Mouse (Mus musculus) ES-Bruce4 (cell line): ENCODE measurements at regions not wholly inside any gene's neighbourhood (a gene's known extent, or its start where the extent isn't known, plus 50 kb on each side); places are given as distances from the start of the nearest gene placed in this dataset.

Source experiments
- H3K27ac ChIP-seq: 2 replicates; pipeline ENCODE4 v1.5.1; 2012; ENCODE audit warnings: low read length, inconsistent platforms; ENCODE audit not compliant: insufficient read depth
- H3K27me3 ChIP-seq: 2 replicates; pipeline ENCODE4 v1.6.1; 2012; ENCODE audit warnings: mild to moderate bottlenecking, low read length, inconsistent platforms; ENCODE audit not compliant: control insufficient read depth, poor library complexity, insufficient read depth, severe bottlenecking
- H3K36me3 ChIP-seq: 2 replicates; pipeline ENCODE4 v1.6.1; 2012; ENCODE audit warnings: inconsistent platforms, mild to moderate bottlenecking, low read length, moderate library complexity; ENCODE audit not compliant: control insufficient read depth, poor library complexity, insufficient read depth, severe bottlenecking
- H3K4me1 ChIP-seq: one replicate; pipeline ENCODE4 v1.8.1; 2011; ENCODE audit warnings: low read length; ENCODE audit not compliant: control insufficient read depth, insufficient read depth
- H3K4me3 ChIP-seq: 2 replicates; pipeline ENCODE4 v1.5.1; 2011; ENCODE audit warnings: low read depth, mild to moderate bottlenecking, low read length
- H3K9ac ChIP-seq: 2 replicates; pipeline ENCODE4 v1.6.1; 2012; ENCODE audit warnings: low read depth, mild to moderate bottlenecking, inconsistent platforms; ENCODE audit not compliant: poor library complexity, severe bottlenecking
- H3K9me3 ChIP-seq: replicated peaks from 2 replicates; pipeline ENCODE4 v1.6.1; 2012; ENCODE audit warnings: mild to moderate bottlenecking, low read length, inconsistent platforms; ENCODE audit not compliant: control insufficient read depth, poor library complexity, insufficient read depth, severe bottlenecking
- CTCF ChIP-seq: IDR thresholded peaks from one replicate; pipeline ENCODE4 v1.8.1; 2011; ENCODE audit warnings: low read depth, low read length
- EP300 ChIP-seq: IDR thresholded peaks from 2 replicates; pipeline ENCODE4 v1.6.1; 2011; ENCODE audit warnings: low read depth, low read length; ENCODE audit not compliant: insufficient read depth
- POLR2A ChIP-seq: IDR thresholded peaks from one replicate; pipeline ENCODE4 v1.8.1; 2011; ENCODE audit warnings: low read length; ENCODE audit not compliant: insufficient read depth

- TF ChIP-seq POLR2A (no peak), EP300 (no peak), CTCF (no peak)
- no peaks in the 10 kb centered on the region for H3K27me3 ChIP-seq
- no peak overlapping the region for H3K27ac ChIP-seq
- no peaks in the 10 kb centered on the region for H3K36me3 ChIP-seq
- no peaks in the 10 kb centered on the region for H3K9me3 ChIP-seq
- H3K4me1 ChIP-seq: peaks cover 2% of the 10 kb centered on the region
- H3K4me3 ChIP-seq: no peak overlapping the region
- no peak overlapping the region for H3K9ac ChIP-seq
Measured at GRCm38 (mm10) chr4:95155796-95156195, 103.8 kb upstream of the Jun start.

- Histone ChIP-seq H3K27me3 (no peaks in the 10 kb centered on the region), H3K27ac (no peak overlapping the region), H3K9ac (no peak overlapping the region), H3K4me3 (no peak overlapping the region), H3K9me3 (no peaks in the 10 kb centered on the region), H3K4me1 (peaks cover 2% of the 10 kb centered on the region), H3K36me3 (no peaks in the 10 kb centered on the region)
- TF ChIP-seq CTCF (no peak), POLR2A (no peak), EP300 (no peak)
Measured at GRCm38 (mm10) chr4:95156451-95157271, 104.6 kb upstream of the Jun start.

GRCm38 (mm10) chr4:95157653-95158430 lies 105.8 kb upstream of the Jun start:
- no peaks in the 10 kb centered on the region for H3K27me3 ChIP-seq
- H3K9ac ChIP-seq: no peak overlapping the region
- TF ChIP-seq EP300 (no peak), CTCF (no peak)
- peaks cover 5% of the 10 kb centered on the region for H3K4me1 ChIP-seq
- H3K9me3 ChIP-seq: no peaks in the 10 kb centered on the region
- H3K36me3 ChIP-seq: no peaks in the 10 kb centered on the region
- H3K27ac ChIP-seq: no peak overlapping the region
- H3K4me3 ChIP-seq: no peak overlapping the region

GRCm38 (mm10) chr4:95158632-95159424 lies 106.8 kb upstream of the Jun start:
- no peak overlapping the region for H3K4me3 ChIP-seq
- no peak overlapping the region for H3K9ac ChIP-seq
- H3K27me3 ChIP-seq: no peaks in the 10 kb centered on the region
- peaks cover 4% of the 10 kb centered on the region for H3K4me1 ChIP-seq
- H3K27ac ChIP-seq: no peak overlapping the region
- 0 out of 2 replicates have a peak, but pooled peaks cover 2% of the 10 kb centered on the region for H3K9me3 ChIP-seq
- H3K36me3 ChIP-seq: no peaks in the 10 kb centered on the region
- no peak for TF ChIP-seq CTCF
- TF ChIP-seq POLR2A: no peak
- no peak for TF ChIP-seq EP300

GRCm38 (mm10) chr4:95159821-95160220 lies 107.8 kb upstream of the Jun start:
- Histone ChIP-seq H3K27me3 (no peaks in the 10 kb centered on the region), H3K27ac (no peak overlapping the region), H3K4me1 (peaks cover 4% of the 10 kb centered on the region), H3K36me3 (no peaks in the 10 kb centered on the region), H3K4me3 (no peak overlapping the region), H3K9ac (no peak overlapping the region), H3K9me3 (peaks cover 6% of the 10 kb centered on the region; the same call in 1 of the 2 replicates)
- TF ChIP-seq POLR2A (no peak), CTCF (no peak), EP300 (no peak)
